8 mouse cellular contexts compared by ENCODE assay signal in genomic region chr7:79914556-79914955, GRCm38 (mm10). TPM values are rescaled to one million over a fixed set of nuclear protein-coding genes. Genes with fewer than 3 reads are reported as not detected.
DNase-seq lines count a peak whose midpoint lies in the region; ATAC-seq and TF ChIP-seq lines count a peak whose summit lies in the region.

No protein-coding gene starts in this region.

- H3K36me3 ChIP-seq in liver, embryonic 16.5 days (ENCODE audit: control insufficient read depth, insufficient read depth), result 0 out of 2 replicates have a peak, but pooled peaks cover under 1% of the 10 kb centered on the region
- peaks cover 5% of the 10 kb centered on the region; the same call in 1 of the 2 replicates for H3K36me3 ChIP-seq in liver, embryonic 11.5 days (ENCODE audit: control insufficient read depth, insufficient read depth, low read length)
- H3K36me3 ChIP-seq in embryonic facial prominence, embryonic 15.5 days, result peaks cover 24% of the 10 kb centered on the region
- H3K36me3 ChIP-seq in lung, postnatal 0 days (ENCODE audit: insufficient read depth, low read length), result peaks cover 11% of the 10 kb centered on the region; the same call in 1 of the 2 replicates

- no peak overlapping the region for H3K27ac ChIP-seq in liver, embryonic 16.5 days (ENCODE audit: low read length)
- H3K27ac ChIP-seq in liver, embryonic 11.5 days (ENCODE audit: low read depth, low read length), result no peak overlapping the region
- H3K27ac ChIP-seq in embryonic facial prominence, embryonic 15.5 days (replicated peaks), result no peak overlapping the region
- no peak overlapping the region for H3K27ac ChIP-seq in lung, postnatal 0 days (ENCODE audit: low read length)

- peak; percentile 78 for TF ChIP-seq CTCF in lung, postnatal 0 days (IDR thresholded peaks at IDR 0.05)

- no peak overlapping the region for H3K4me3 ChIP-seq in liver, embryonic 16.5 days (ENCODE audit: low read depth, low read length)
- H3K4me3 ChIP-seq in liver, embryonic 11.5 days (ENCODE audit: low read depth, low read length), result no peak overlapping the region
- H3K4me3 ChIP-seq in embryonic facial prominence, embryonic 15.5 days (replicated peaks), result no peak overlapping the region
- no peak overlapping the region for H3K4me3 ChIP-seq in lung, postnatal 0 days (ENCODE audit: low read depth, low read length)

- WGBS in liver, embryonic 16.5 days (ENCODE audit: insufficient replicate concordance), result 80% methylated on average over 3 of the region's 3 CpGs
- WGBS in liver, embryonic 11.5 days, result 78% methylated on average over 3 of the region's 3 CpGs
- WGBS in embryonic facial prominence, embryonic 15.5 days, result 53% methylated on average over 3 of the region's 3 CpGs
- 74% methylated on average over 3 of the region's 3 CpGs for WGBS in lung, postnatal 0 days

- no peak overlapping the region for H3K4me2 ChIP-seq in liver, embryonic 16.5 days (ENCODE audit: low read depth, low read length)
- no peak overlapping the region for H3K4me2 ChIP-seq in liver, embryonic 11.5 days
- no peak overlapping the region for H3K4me2 ChIP-seq in embryonic facial prominence, embryonic 15.5 days (replicated peaks)
- no peak overlapping the region for H3K4me2 ChIP-seq in lung, postnatal 0 days (replicated peaks; ENCODE audit: low read depth, low read length)

- peaks cover 1% of the 10 kb centered on the region; the same call in 1 of the 2 replicates for H3K4me1 ChIP-seq in liver, embryonic 16.5 days (ENCODE audit: control insufficient read depth, low read depth, low read length)
- H3K4me1 ChIP-seq in liver, embryonic 11.5 days (replicated peaks; ENCODE audit: control insufficient read depth, insufficient read depth, low read length), result 0 out of 2 replicates have a peak, but pooled peaks cover under 1% of the 10 kb centered on the region
- peaks cover 6% of the 10 kb centered on the region for H3K4me1 ChIP-seq in embryonic facial prominence, embryonic 15.5 days
- no peaks in the 10 kb centered on the region for H3K4me1 ChIP-seq in lung, postnatal 0 days (ENCODE audit: insufficient read depth, low read depth, low read length)

- intact Hi-C loops in gastrocnemius, postnatal 36 days (cut with DNase I), result no loop called here

- H3K27me3 ChIP-seq in liver, embryonic 16.5 days (ENCODE audit: control insufficient read depth, insufficient read depth, low read depth, low read length), result no peaks in the 10 kb centered on the region
- no peaks in the 10 kb centered on the region for H3K27me3 ChIP-seq in liver, embryonic 11.5 days (replicated peaks; ENCODE audit: control insufficient read depth, insufficient read depth, low read length)
- H3K27me3 ChIP-seq in embryonic facial prominence, embryonic 15.5 days, result no peaks in the 10 kb centered on the region
- no peaks in the 10 kb centered on the region for H3K27me3 ChIP-seq in lung, postnatal 0 days (replicated peaks; ENCODE audit: insufficient read depth, low read length)

- H3K9ac ChIP-seq in liver, embryonic 16.5 days (ENCODE audit: low read depth, low read length), result no peak overlapping the region
- H3K9ac ChIP-seq in liver, embryonic 11.5 days (ENCODE audit: low read depth, low read length), result no peak overlapping the region
- no peak overlapping the region for H3K9ac ChIP-seq in embryonic facial prominence, embryonic 15.5 days
- H3K9ac ChIP-seq in lung, postnatal 0 days (replicated peaks; ENCODE audit: low read depth), result no peak overlapping the region

- H3K9me3 ChIP-seq in liver, embryonic 16.5 days (replicated peaks; ENCODE audit: control insufficient read depth, low read length), result no peaks in the 10 kb centered on the region
- H3K9me3 ChIP-seq in liver, embryonic 11.5 days (ENCODE audit: control insufficient read depth, low read length), result no peaks in the 10 kb centered on the region
- H3K9me3 ChIP-seq in embryonic facial prominence, embryonic 15.5 days (replicated peaks), result no peaks in the 10 kb centered on the region
- H3K9me3 ChIP-seq in lung, postnatal 0 days (ENCODE audit: low read length), result no peaks in the 10 kb centered on the region

- ATAC-seq in liver, embryonic 16.5 days (ENCODE audit: low read depth), result 0 out of 2 replicates have a peak, but pooled peaks have one; percentile 16
- no peak for ATAC-seq in liver, embryonic 11.5 days (replicated peaks; ENCODE audit: low FRiP score)
- ATAC-seq in embryonic facial prominence, embryonic 15.5 days (ENCODE audit: insufficient number of reproducible peaks, low FRiP score, low TSS enrichment, low read depth), result 0 out of 2 replicates have a peak, but pooled peaks have one; percentile 34
- peak; percentile 35 for ATAC-seq in lung, postnatal 0 days

- no peak for TF ChIP-seq EP300 in lung, postnatal 0 days (IDR thresholded peaks at IDR 0.05)

- peak; percentile 25 for DNase-seq in adrenal gland, adult 2 months
- no peak for DNase-seq in adrenal gland, postnatal 25 days
- DNase-seq in liver, embryonic 11.5 days (ENCODE audit: low spot score), result no peak
- peak; percentile 79 for DNase-seq in lung, postnatal 0 days (ENCODE audit: low spot score)
- DNase-seq in spleen, adult 18-20 months, result no peak
- no peak for DNase-seq in gastrocnemius, postnatal 36 days

RNA-seq across cellular contexts. Expression of gene Ap3s2, which starts 5.9 kb away (rescaled TPM):
- 10 to 100 TPM; 18.5 to 27.2 TPM for total RNA-seq in adrenal gland, adult 2 months (2021)
- polyA plus RNA-seq in adrenal gland, adult 2 months (2012; rRNA removed), result 17.2 and 21.7 TPM in 2 replicates
- total RNA-seq in adrenal gland, postnatal 25 days (2021), result 23.8 and 34.0 TPM in 2 replicates
- 9.1 and 9.8 TPM in 2 replicates for polyA plus RNA-seq in liver, embryonic 16.5 days (2015; fragmentation: Nextera tagmentation; extraction: Ambion mirVana)
- 28.7 and 30.9 TPM in 2 replicates for polyA plus RNA-seq in liver, embryonic 11.5 days (2014; fragmentation: Nextera tagmentation; extraction: Ambion mirVana)
- polyA plus RNA-seq in embryonic facial prominence, embryonic 15.5 days (2015; fragmentation: Nextera tagmentation; extraction: Ambion mirVana), result 23.9 and 30.4 TPM in 2 replicates
- 11.8 and 12.0 TPM in 2 replicates for polyA plus RNA-seq in lung, postnatal 0 days (2015; fragmentation: Nextera tagmentation; extraction: Ambion mirVana)
- 10 to 100 TPM; 16.0 to 17.9 TPM for total RNA-seq in gastrocnemius, postnatal 36 days (2021)

RNA-seq across cellular contexts. Expression of gene Arpin, which starts 20.6 kb away (rescaled TPM):
- total RNA-seq in adrenal gland, adult 2 months (2021), result 10 to 100 TPM; 15.2 to 18.9 TPM
- 9.5 and 12.9 TPM in 2 replicates for polyA plus RNA-seq in adrenal gland, adult 2 months (2012; rRNA removed)
- 16.1 and 23.5 TPM in 2 replicates for total RNA-seq in adrenal gland, postnatal 25 days (2021)
- 3.1 and 3.2 TPM in 2 replicates for polyA plus RNA-seq in liver, embryonic 16.5 days (2015; fragmentation: Nextera tagmentation; extraction: Ambion mirVana)
- polyA plus RNA-seq in liver, embryonic 11.5 days (2014; fragmentation: Nextera tagmentation; extraction: Ambion mirVana), result 9.9 and 10.6 TPM in 2 replicates
- 27.2 and 27.5 TPM in 2 replicates for polyA plus RNA-seq in embryonic facial prominence, embryonic 15.5 days (2015; fragmentation: Nextera tagmentation; extraction: Ambion mirVana)
- polyA plus RNA-seq in lung, postnatal 0 days (2015; fragmentation: Nextera tagmentation; extraction: Ambion mirVana), result 22.6 and 25.1 TPM in 2 replicates
- 1 to 10 TPM; 2.8 to 3.5 TPM for total RNA-seq in gastrocnemius, postnatal 36 days (2021)

RNA-seq across cellular contexts. Expression of gene Anpep, which starts 53.7 kb away (rescaled TPM):
- 10 to 100 TPM in 1 of 2 experiments, 1 to 10 TPM in 1; 8.9 to 12.0 TPM for total RNA-seq in adrenal gland, adult 2 months (2021)
- polyA plus RNA-seq in adrenal gland, adult 2 months (2012; rRNA removed), result 9.7 and 9.8 TPM in 2 replicates
- total RNA-seq in adrenal gland, postnatal 25 days (2021), result 4.1 and 6.0 TPM in 2 replicates
- polyA plus RNA-seq in liver, embryonic 16.5 days (2015; fragmentation: Nextera tagmentation; extraction: Ambion mirVana), result 16.8 and 26.6 TPM in 2 replicates
- 24.2 and 28.5 TPM in 2 replicates for polyA plus RNA-seq in liver, embryonic 11.5 days (2014; fragmentation: Nextera tagmentation; extraction: Ambion mirVana)
- 24.9 and 31.1 TPM in 2 replicates for polyA plus RNA-seq in embryonic facial prominence, embryonic 15.5 days (2015; fragmentation: Nextera tagmentation; extraction: Ambion mirVana)
- 11.6 TPM in 2 replicates for polyA plus RNA-seq in lung, postnatal 0 days (2015; fragmentation: Nextera tagmentation; extraction: Ambion mirVana)
- 1 to 10 TPM; 3.6 to 4.8 TPM for total RNA-seq in gastrocnemius, postnatal 36 days (2021)

Comparison
In these comparisons a context has a peak if more than half of its experiments do, and no peak if none do; other contexts are left out.
1. DNase-seq: peak in adrenal gland, adult 2 months (single experiment) and lung, postnatal 0 days (single experiment); none in adrenal gland, postnatal 25 days (single experiment), liver, embryonic 11.5 days (single experiment), spleen, adult 18-20 months (0 of 2) and gastrocnemius, postnatal 36 days (0 of 2).